Mouse (Mus musculus) heart, embryonic 16.5 days (tissue): ENCODE data around the gene Ccdc54. TPM values are rescaled to one million over a fixed set of nuclear protein-coding genes. Genes with fewer than 3 reads are reported as not detected.

ENCODE experiments used
- ATAC-seq: fragments of 200-750 bp; cut with Nextera tagmentation; replicated peaks from 2 replicates; pipeline ENCODE4 v1.8.0; 2017; ENCODE audit warnings: moderate number of reproducible peaks; ENCODE audit not compliant: insufficient read depth, low FRiP score; ENCODE audit errors: extremely low read depth
- H3K27ac ChIP-seq: fragments of 300-500 bp; sonication (generic); 2 replicates; pipeline ENCODE4 v1.5.1; 2014; ENCODE audit warnings: mild to moderate bottlenecking, low read length, control low read depth, moderate library complexity
- H3K27me3 ChIP-seq: fragments of 300-500 bp; sonication (generic); 2 replicates; pipeline ENCODE4 v1.6.1; 2014; ENCODE audit warnings: low read length, mixed read lengths; ENCODE audit not compliant: control insufficient read depth, insufficient read depth
- H3K36me3 ChIP-seq: fragments of 300-500 bp; sonication (generic); 2 replicates; pipeline ENCODE4 v1.6.1; 2014; ENCODE audit not compliant: control insufficient read depth, insufficient read depth
- H3K4me1 ChIP-seq: fragments of 300-500 bp; sonication (generic); 2 replicates; pipeline ENCODE4 v1.6.1; 2014; ENCODE audit warnings: low read length, mixed read lengths; ENCODE audit not compliant: control insufficient read depth, insufficient read depth
- H3K4me2 ChIP-seq: fragments of 300-500 bp; sonication (generic); 2 replicates; pipeline ENCODE4 v1.6.1; 2014; ENCODE audit warnings: low read depth, mild to moderate bottlenecking, control low read depth, low read length
- H3K4me3 ChIP-seq: fragments of 300-500 bp; sonication (generic); 2 replicates; pipeline ENCODE4 v1.5.1; 2014; ENCODE audit warnings: mild to moderate bottlenecking, control low read depth, low read length
- H3K9ac ChIP-seq: fragments of 300-500 bp; sonication (generic); 2 replicates; pipeline ENCODE4 v1.6.1; 2014; ENCODE audit warnings: low read length, control low read depth
- H3K9me3 ChIP-seq: fragments of 300-500 bp; sonication (generic); replicated peaks from 2 replicates; pipeline ENCODE4 v1.6.1; 2016; ENCODE audit warnings: low read length; ENCODE audit not compliant: control insufficient read depth
- WGBS: fragments of 180-500 bp; shearing (Covaris S2); extraction: QIAGEN DNeasy Blood & Tissue Kit; methylation state at CpG from one replicate; pipeline ENCODE4 v1.1.7; 2014; 5-methylcytosine and 5-hydroxymethylcytosine counted together
- polyA plus RNA-seq: library from polyadenylated mRNA; unstranded; fragments of >200 nt; fragmentation: Nextera tagmentation; extraction: Ambion mirVana; gene quantifications from 2 replicates; pipeline ENCODE4 v1.2.1, GENCODE M21; 2015

The Ccdc54 gene
- polyA plus RNA-seq, 1 experiment from 2014 or later, result not detected

DNA sequence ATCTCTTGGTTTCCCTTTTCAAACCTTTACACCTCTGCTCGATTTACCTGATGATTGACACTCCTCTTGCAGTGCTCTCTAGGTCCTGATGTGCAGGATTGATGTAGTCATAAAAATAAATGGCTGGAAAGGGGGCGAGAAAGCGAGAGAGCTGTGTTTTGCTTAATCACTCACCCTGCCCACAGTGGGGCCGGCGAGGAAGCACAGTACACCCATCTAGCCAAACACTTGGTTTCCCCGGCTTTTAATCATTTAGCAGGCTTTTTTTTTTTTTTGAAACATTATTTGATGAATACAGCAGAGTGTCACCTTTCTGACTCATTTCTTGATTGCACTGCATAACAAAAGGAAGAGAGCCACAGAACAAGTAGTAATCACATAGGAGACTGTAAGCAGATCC, 5.7 kb upstream of the Ccdc54 start:
- Histone ChIP-seq H3K4me1 (no peaks in the 10 kb centered on the region), H3K36me3 (no peaks in the 10 kb centered on the region), H3K4me2 (no peak overlapping the region), H3K27ac (no peak overlapping the region), H3K27me3 (no peaks in the 10 kb centered on the region), H3K9ac (no peak overlapping the region), H3K9me3 (no peaks in the 10 kb centered on the region), H3K4me3 (no peak overlapping the region)
- ATAC-seq, result no peak
- 51% methylated on average over 6 of the region's 6 CpGs for WGBS

DNA sequence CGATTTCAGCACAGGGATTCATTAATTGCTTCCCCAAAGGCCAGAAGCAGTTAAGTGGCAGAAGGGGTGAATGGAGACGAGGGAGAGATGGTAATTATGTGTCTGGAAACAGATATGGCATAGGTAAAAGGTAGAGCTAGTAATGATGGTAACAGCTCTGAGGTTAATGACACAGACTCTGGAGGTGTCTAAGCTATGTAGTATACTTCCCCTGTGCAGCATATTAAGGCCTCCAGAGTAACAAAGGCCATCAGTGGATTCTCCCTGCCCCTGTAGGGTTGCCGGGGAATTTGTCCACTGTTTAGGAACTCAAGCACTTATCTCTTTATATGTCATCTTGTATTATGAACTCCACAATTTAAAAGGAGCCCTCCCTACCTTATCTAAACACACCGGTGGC, 5.2 kb upstream of the Ccdc54 start:
- no peak for ATAC-seq
- H3K36me3 ChIP-seq, result no peaks in the 10 kb centered on the region
- no peaks in the 10 kb centered on the region for H3K4me1 ChIP-seq
- H3K9me3 ChIP-seq, result no peaks in the 10 kb centered on the region
- no peak overlapping the region for H3K4me2 ChIP-seq
- 50% methylated on average over 4 of the region's 4 CpGs for WGBS
- no peak overlapping the region for H3K9ac ChIP-seq
- no peak overlapping the region for H3K4me3 ChIP-seq
- H3K27me3 ChIP-seq, result no peaks in the 10 kb centered on the region
- H3K27ac ChIP-seq, result no peak overlapping the region

DNA sequence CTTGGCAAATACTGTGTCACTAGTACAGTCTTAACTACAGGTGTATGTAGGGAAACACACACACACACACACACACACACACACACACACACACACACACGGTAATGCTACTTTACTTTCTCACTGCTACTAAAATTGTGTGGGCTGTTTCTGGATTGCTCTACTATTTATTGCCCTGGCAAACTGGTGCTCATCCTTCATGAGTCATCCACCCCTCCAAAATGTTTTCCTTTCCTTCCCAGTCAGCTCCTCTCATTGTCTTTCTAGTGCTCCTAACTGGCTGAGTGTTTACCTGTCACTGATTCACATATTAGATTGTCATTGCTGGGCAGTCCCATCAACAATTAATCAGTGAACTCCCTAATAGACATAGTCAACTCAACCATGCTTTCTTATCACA, 3.9 kb upstream of the Ccdc54 start:
- no peak overlapping the region for H3K4me2 ChIP-seq
- no peak overlapping the region for H3K4me3 ChIP-seq
- no peaks in the 10 kb centered on the region for H3K4me1 ChIP-seq
- no peak overlapping the region for H3K9ac ChIP-seq
- no peaks in the 10 kb centered on the region for H3K9me3 ChIP-seq
- H3K27me3 ChIP-seq, result no peaks in the 10 kb centered on the region
- WGBS, result 91% methylated on average over 1 of the region's 1 CpGs
- no peak for ATAC-seq
- H3K27ac ChIP-seq, result no peak overlapping the region
- no peaks in the 10 kb centered on the region for H3K36me3 ChIP-seq

DNA sequence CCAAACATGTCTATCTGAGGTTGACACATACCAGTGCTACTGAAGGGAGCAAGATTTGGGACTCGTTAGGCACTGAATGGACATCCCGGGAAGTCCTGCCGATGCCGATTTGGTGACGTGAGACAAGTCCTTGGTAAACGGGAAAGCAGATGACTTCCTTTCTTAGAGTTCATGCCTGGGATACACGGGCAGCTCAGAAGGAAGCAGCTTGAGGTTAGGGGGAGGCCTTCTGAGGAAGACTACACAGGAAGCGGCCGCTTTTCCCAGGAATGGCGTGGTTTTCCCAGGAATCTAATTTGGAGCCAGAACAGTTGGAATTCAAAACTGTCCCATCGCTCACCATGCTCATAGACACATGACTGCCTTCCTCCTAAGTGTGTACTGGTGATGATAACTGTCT, 2.4 kb upstream of the Ccdc54 start:
- 75% methylated on average over 11 of the region's 11 CpGs for WGBS
- no peaks in the 10 kb centered on the region for H3K27me3 ChIP-seq
- ATAC-seq, result no peak

DNA sequence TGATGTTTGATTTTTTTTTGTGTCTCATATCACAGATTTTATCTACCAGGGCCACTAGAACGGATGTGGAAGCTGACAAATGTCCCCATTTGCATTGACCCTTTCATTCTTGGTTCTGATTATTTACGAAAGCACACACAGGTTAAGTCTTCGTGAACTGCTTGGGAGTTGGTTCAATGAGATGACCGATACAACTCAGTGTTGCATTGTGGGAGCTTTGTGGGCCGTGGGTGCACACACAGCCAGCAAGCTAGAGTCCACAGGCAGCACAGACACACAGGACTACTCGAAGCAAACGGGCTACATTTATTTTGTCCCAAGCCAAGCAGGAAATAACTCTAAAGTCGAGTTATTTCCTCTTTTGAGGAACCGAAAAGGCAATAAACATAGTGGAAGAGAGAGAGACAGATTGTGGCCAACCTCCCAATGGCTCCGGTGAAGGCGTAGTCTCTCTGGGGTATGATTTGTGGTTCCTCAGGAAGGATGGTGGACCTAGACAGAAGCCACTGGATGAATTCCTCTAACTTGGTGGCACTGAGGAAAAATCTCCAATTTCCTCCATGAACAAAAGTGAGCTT, 1.3 kb downstream of the Ccdc54 start:
- no peaks in the 10 kb centered on the region for H3K9me3 ChIP-seq
- H3K4me2 ChIP-seq, result no peak overlapping the region
- no peak for ATAC-seq
- H3K27me3 ChIP-seq, result no peaks in the 10 kb centered on the region
- H3K4me1 ChIP-seq, result no peaks in the 10 kb centered on the region
- H3K36me3 ChIP-seq, result no peaks in the 10 kb centered on the region
- WGBS, result 60% methylated on average over 11 of the region's 11 CpGs
- no peak overlapping the region for H3K9ac ChIP-seq
- H3K27ac ChIP-seq, result no peak overlapping the region
- no peak overlapping the region for H3K4me3 ChIP-seq

More for the DNA sequence above, 2.4 kb upstream of the Ccdc54 start:
- Histone ChIP-seq H3K4me1 (no peaks in the 10 kb centered on the region), H3K4me3 (no peak overlapping the region), H3K9ac (no peak overlapping the region), H3K9me3 (no peaks in the 10 kb centered on the region), H3K4me2 (no peak overlapping the region), H3K27ac (no peak overlapping the region), H3K36me3 (no peaks in the 10 kb centered on the region)

DNA sequence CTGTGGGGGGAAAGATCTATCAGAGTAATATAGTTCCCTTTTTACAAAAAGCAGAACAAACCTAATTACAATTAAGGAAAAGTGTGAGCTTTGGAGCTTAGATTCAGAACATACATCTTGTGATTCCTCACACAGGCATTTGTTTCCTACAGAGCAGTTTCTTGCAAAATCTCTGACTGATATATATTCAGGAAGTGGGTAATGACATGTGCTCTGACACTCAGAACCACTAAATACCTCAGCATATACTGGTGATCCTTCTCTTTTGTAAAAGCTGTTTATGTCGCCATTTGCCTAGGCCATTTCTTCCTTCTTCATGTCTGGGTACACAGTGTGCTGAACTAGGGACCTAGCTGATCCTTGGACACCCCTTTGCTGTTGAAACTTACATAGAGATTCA, 2.8 kb downstream of the Ccdc54 start:
- H3K4me1 ChIP-seq, result no peaks in the 10 kb centered on the region
- H3K9ac ChIP-seq, result no peak overlapping the region
- ATAC-seq, result no peak
- no peak overlapping the region for H3K27ac ChIP-seq
- H3K36me3 ChIP-seq, result no peaks in the 10 kb centered on the region
- no peak overlapping the region for H3K4me2 ChIP-seq
- WGBS, result 76% methylated on average over 1 of the region's 1 CpGs
- no peak overlapping the region for H3K4me3 ChIP-seq
- H3K9me3 ChIP-seq, result no peaks in the 10 kb centered on the region
- no peaks in the 10 kb centered on the region for H3K27me3 ChIP-seq

DNA sequence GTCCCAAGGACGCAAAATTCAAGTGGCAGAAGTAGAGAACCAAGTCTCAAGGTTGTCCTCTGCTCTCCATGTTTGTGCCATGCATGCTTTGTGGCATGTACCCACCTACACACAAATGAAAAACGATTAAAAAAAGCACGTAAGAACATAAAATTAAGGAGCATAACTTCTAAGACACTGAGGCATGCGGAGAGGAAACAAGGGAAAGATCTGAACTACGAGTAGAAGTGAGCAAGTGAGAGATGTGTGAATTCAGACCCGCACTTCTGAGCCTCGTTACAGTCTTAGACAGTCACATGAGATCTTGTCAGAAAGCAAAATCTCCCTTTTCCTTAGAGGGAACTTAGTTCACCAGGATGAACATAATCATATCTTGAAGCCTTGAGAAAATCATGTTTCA, 3.8 kb downstream of the Ccdc54 start:
- no peaks in the 10 kb centered on the region for H3K9me3 ChIP-seq
- 86% methylated on average over 7 of the region's 7 CpGs for WGBS
- no peak overlapping the region for H3K27ac ChIP-seq
- no peak overlapping the region for H3K9ac ChIP-seq
- no peaks in the 10 kb centered on the region for H3K36me3 ChIP-seq
- no peak overlapping the region for H3K4me3 ChIP-seq
- H3K4me1 ChIP-seq, result no peaks in the 10 kb centered on the region
- H3K4me2 ChIP-seq, result no peak overlapping the region
- ATAC-seq, result no peak
- H3K27me3 ChIP-seq, result no peaks in the 10 kb centered on the region

DNA sequence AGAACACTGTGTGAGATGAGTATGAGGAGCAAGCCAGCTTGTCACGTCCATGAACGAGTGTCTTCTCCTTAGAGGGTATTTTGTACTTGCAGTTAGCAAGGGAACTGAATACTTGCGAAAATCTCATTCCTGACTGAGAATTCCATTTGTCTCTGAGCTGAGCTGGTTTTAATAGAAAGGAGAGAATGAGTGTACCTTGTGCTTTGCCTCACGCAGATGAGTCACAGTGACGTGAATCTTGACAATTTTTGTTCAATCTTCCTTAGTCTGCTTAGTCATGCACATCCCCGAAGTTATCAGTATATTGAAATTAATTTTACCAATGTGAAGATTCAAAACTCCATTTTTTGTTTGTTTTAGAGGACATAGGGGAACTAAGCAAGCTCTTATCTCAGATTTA, 12.6 kb downstream of the Ccdc54 start:
- Histone ChIP-seq H3K4me3 (no peak overlapping the region), H3K27ac (no peak overlapping the region), H3K9ac (no peak overlapping the region), H3K27me3 (no peaks in the 10 kb centered on the region), H3K4me2 (no peak overlapping the region), H3K4me1 (no peaks in the 10 kb centered on the region), H3K9me3 (no peaks in the 10 kb centered on the region), H3K36me3 (no peaks in the 10 kb centered on the region)
- ATAC-seq, result no peak
- WGBS, result 78% methylated on average over 6 of the region's 6 CpGs

DNA sequence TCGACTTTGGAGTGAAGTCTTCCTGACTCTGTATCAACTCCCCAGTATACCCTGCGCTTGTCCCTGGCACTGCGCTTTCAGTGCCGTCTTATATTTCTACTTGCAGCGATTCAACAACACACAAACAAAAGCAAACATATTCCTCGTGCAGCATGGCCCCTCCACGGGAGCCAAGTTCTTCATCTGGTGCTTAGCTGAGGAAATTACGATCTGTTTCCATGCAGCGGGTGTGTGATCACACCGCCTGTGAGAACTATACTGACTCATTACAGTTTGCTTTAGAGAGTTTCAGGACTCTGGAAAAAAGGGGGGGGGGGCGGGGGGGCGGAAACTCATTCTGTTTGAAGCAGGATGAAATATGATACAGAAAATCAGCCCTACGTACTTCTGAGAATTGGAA, 18.4 kb downstream of the Ccdc54 start:
- 71% methylated on average over 13 of the region's 13 CpGs for WGBS
- no peak overlapping the region for H3K27ac ChIP-seq
- no peak for ATAC-seq
- no peak overlapping the region for H3K4me3 ChIP-seq
- H3K4me2 ChIP-seq, result no peak overlapping the region
- no peaks in the 10 kb centered on the region for H3K4me1 ChIP-seq
- H3K27me3 ChIP-seq, result no peaks in the 10 kb centered on the region
- no peaks in the 10 kb centered on the region for H3K9me3 ChIP-seq
- H3K9ac ChIP-seq, result no peak overlapping the region
- no peaks in the 10 kb centered on the region for H3K36me3 ChIP-seq
